Mouse (Mus musculus): Measurements from ENCODE around the gene Eefsec. TPM values are rescaled to one million over a fixed set of nuclear protein-coding genes. Genes with fewer than 3 reads are reported as not detected.

The Eefsec gene
- polyA plus RNA-seq, 1 experiment from 2014 or later = 19.2 TPM

DNA sequence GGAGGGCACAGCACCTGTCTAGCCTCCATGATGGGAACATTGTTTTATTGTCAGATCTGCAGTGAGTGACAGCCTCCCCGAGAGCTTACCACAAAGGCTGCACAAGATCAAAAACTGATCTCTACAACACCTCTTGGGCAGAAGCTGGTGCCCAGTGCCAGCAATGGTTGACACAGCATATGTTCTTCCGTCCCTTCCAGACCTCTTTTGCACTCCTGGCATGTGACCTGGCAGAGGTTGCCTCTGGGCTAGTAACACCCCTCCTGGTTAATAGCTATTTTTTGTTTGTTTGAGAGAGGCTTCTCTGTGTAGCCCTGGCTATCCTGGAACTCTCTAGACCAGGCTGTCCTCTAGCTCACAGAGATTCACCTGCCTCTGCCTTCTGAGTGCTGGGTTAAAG, 168.2 kb downstream of the Eefsec start:
- ATAC-seq (ENCODE audit: insufficient number of reproducible peaks, insufficient read depth, low FRiP score, low read depth) = no peak
- no peak overlapping the region for H3K4me2 ChIP-seq (ENCODE audit: low read length)
- no peak overlapping the region for H3K27ac ChIP-seq (replicated peaks in 1 of 2; ENCODE audit: control insufficient read depth in 1 of 2, insufficient read depth in 1 of 2, low read depth in 2 of 2, low read length in 2 of 2)
- H3K9me3 ChIP-seq (ENCODE audit: control insufficient read depth, low read length) = no peaks in the 10 kb centered on the region
- H3K9ac ChIP-seq (ENCODE audit: low read length) = no peak overlapping the region
- no peak overlapping the region for H3K4me3 ChIP-seq (ENCODE audit: control insufficient read depth in 1 of 2, insufficient read depth in 1 of 2, low read depth in 1 of 2, low read length in 2 of 2)
- H3K4me1 ChIP-seq (ENCODE audit: control insufficient read depth in 2 of 2, insufficient read depth in 2 of 2, low read length in 2 of 2) = no peaks in the 10 kb centered on the region
- WGBS = 90% methylated on average over 2 of the region's 2 CpGs
- H3K27me3 ChIP-seq (ENCODE audit: control insufficient read depth, insufficient read depth, low read length) = no peaks in the 10 kb centered on the region
- no peaks in the 10 kb centered on the region for H3K36me3 ChIP-seq (ENCODE audit: control insufficient read depth, insufficient read depth, low read length)

DNA sequence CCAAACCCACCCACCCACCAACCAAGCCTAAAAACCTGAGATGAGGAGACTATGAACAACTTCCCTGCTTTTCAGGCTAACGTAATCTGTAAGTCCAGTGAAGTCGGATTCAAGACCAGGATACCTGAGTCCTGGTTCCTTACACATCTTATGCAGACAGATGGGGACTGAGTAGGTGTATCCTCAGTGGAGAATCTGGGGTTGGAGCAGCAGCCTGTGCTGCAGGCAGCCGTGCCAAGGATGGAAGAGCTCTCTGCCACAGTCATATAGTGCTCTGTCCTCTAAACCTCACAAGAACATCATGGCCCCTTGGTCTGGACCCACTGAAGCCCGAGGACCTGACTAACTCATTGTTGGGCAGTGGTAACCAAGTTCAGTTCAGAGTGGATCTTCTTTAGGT, 169.1 kb downstream of the Eefsec start:
- H3K9me3 ChIP-seq (ENCODE audit: control insufficient read depth, low read length) = no peaks in the 10 kb centered on the region
- H3K27ac ChIP-seq (replicated peaks in 1 of 2; ENCODE audit: control insufficient read depth in 1 of 2, insufficient read depth in 1 of 2, low read depth in 2 of 2, low read length in 2 of 2) = no peak overlapping the region
- H3K4me2 ChIP-seq (ENCODE audit: low read length) = no peak overlapping the region
- no peak for ATAC-seq (ENCODE audit: insufficient number of reproducible peaks, insufficient read depth, low FRiP score, low read depth)
- no peak overlapping the region for H3K9ac ChIP-seq (ENCODE audit: low read length)
- no peak overlapping the region for H3K4me3 ChIP-seq (ENCODE audit: control insufficient read depth in 1 of 2, insufficient read depth in 1 of 2, low read depth in 1 of 2, low read length in 2 of 2)
- WGBS = 88% methylated on average over 4 of the region's 4 CpGs
- no peaks in the 10 kb centered on the region for H3K27me3 ChIP-seq (ENCODE audit: control insufficient read depth, insufficient read depth, low read length)
- H3K4me1 ChIP-seq (ENCODE audit: control insufficient read depth in 2 of 2, insufficient read depth in 2 of 2, low read length in 2 of 2) = no peaks in the 10 kb centered on the region
- H3K36me3 ChIP-seq (ENCODE audit: control insufficient read depth, insufficient read depth, low read length) = no peaks in the 10 kb centered on the region

DNA sequence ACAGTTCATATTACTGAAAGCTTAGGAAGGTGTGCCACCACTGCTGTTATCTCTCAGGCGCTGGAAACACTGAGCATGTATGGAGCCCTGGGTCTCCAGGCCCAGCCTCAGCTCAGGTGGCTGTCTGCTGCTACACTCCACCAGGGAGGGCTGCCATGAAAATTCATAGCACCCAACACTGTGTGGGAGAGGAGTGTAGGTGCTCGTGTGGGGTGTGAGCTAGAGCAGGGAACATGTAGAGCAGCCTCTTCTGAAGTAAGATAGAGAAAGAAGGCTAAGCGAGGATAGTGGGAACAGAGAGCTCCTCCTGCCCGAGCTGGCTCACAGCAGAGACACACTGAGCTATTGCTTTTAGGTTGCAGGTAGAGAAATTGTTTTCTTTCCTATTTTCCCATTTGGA, 170.1 kb downstream of the Eefsec start:
- Histone ChIP-seq H3K4me3 (ENCODE audit: control insufficient read depth in 1 of 2, insufficient read depth in 1 of 2, low read depth in 1 of 2, low read length in 2 of 2) (no peak overlapping the region), H3K27me3 (ENCODE audit: control insufficient read depth, insufficient read depth, low read length) (no peaks in the 10 kb centered on the region), H3K9me3 (ENCODE audit: control insufficient read depth, low read length) (no peaks in the 10 kb centered on the region), H3K4me1 (ENCODE audit: control insufficient read depth in 2 of 2, insufficient read depth in 2 of 2, low read length in 2 of 2) (no peaks in the 10 kb centered on the region), H3K27ac (replicated peaks in 1 of 2; ENCODE audit: control insufficient read depth in 1 of 2, insufficient read depth in 1 of 2, low read depth in 2 of 2, low read length in 2 of 2) (no peak overlapping the region), H3K4me2 (ENCODE audit: low read length) (no peak overlapping the region), H3K36me3 (ENCODE audit: control insufficient read depth, insufficient read depth, low read length) (no peaks in the 10 kb centered on the region), H3K9ac (ENCODE audit: low read length) (no peak overlapping the region)
- WGBS = 70% methylated on average over 4 of the region's 4 CpGs
- no peak for ATAC-seq (ENCODE audit: insufficient number of reproducible peaks, insufficient read depth, low FRiP score, low read depth)

GRCm38 (mm10) chr6:88274623-88275022, 171.7 kb downstream of the Eefsec start:
- Histone ChIP-seq H3K4me3 (ENCODE audit: control insufficient read depth in 1 of 2, insufficient read depth in 1 of 2, low read depth in 1 of 2, low read length in 2 of 2) (no peak overlapping the region), H3K9me3 (ENCODE audit: control insufficient read depth, low read length) (no peaks in the 10 kb centered on the region), H3K9ac (ENCODE audit: low read length) (no peak overlapping the region), H3K27me3 (ENCODE audit: control insufficient read depth, insufficient read depth, low read length) (no peaks in the 10 kb centered on the region), H3K27ac (replicated peaks in 1 of 2; ENCODE audit: control insufficient read depth in 1 of 2, insufficient read depth in 1 of 2, low read depth in 2 of 2, low read length in 2 of 2) (no peak overlapping the region), H3K4me2 (ENCODE audit: low read length) (no peak overlapping the region), H3K4me1 (ENCODE audit: control insufficient read depth in 2 of 2, insufficient read depth in 2 of 2, low read length in 2 of 2) (no peaks in the 10 kb centered on the region), H3K36me3 (ENCODE audit: control insufficient read depth, insufficient read depth, low read length) (no peaks in the 10 kb centered on the region)
- no peak for ATAC-seq (ENCODE audit: insufficient number of reproducible peaks, insufficient read depth, low FRiP score, low read depth)
- WGBS = 94% methylated on average over 6 of the region's 6 CpGs

- H3K27ac ChIP-seq (replicated peaks in 1 of 2; ENCODE audit: control insufficient read depth in 1 of 2, insufficient read depth in 1 of 2, low read depth in 2 of 2, low read length in 2 of 2) = no peak overlapping the region
These were observed 178.4 kb downstream of the Eefsec start for GRCm38 (mm10) chr6:88267970-88268369.

GRCm38 (mm10) chr6:88267068-88267467, 179.3 kb downstream of the Eefsec start:
- peaks cover 9 to 12% of the 10 kb centered on the region in 2 experiments for H3K4me1 ChIP-seq (ENCODE audit: control insufficient read depth in 2 of 2, insufficient read depth in 2 of 2, low read length in 2 of 2)
- H3K4me3 ChIP-seq (ENCODE audit: control insufficient read depth in 1 of 2, insufficient read depth in 1 of 2, low read depth in 1 of 2, low read length in 2 of 2) = no peak overlapping the region
- H3K9ac ChIP-seq (ENCODE audit: low read length) = no peak overlapping the region
- H3K4me2 ChIP-seq (ENCODE audit: low read length) = no peak overlapping the region
- H3K36me3 ChIP-seq (ENCODE audit: control insufficient read depth, insufficient read depth, low read length) = no peaks in the 10 kb centered on the region
- 46% methylated on average over 3 of the region's 3 CpGs for WGBS
- no peaks in the 10 kb centered on the region for H3K9me3 ChIP-seq (ENCODE audit: control insufficient read depth, low read length)
- no peak for ATAC-seq (ENCODE audit: insufficient number of reproducible peaks, insufficient read depth, low FRiP score, low read depth)
- H3K27ac ChIP-seq (replicated peaks in 1 of 2; ENCODE audit: control insufficient read depth in 1 of 2, insufficient read depth in 1 of 2, low read depth in 2 of 2, low read length in 2 of 2) = no peak overlapping the region
- H3K27me3 ChIP-seq (ENCODE audit: control insufficient read depth, insufficient read depth, low read length) = no peaks in the 10 kb centered on the region

More at GRCm38 (mm10) chr6:88267970-88268369, 178.4 kb downstream of the Eefsec start:
- WGBS = 51% methylated on average over 2 of the region's 2 CpGs
- Histone ChIP-seq H3K9ac (ENCODE audit: low read length) (no peak overlapping the region), H3K27me3 (ENCODE audit: control insufficient read depth, insufficient read depth, low read length) (no peaks in the 10 kb centered on the region), H3K4me1 (ENCODE audit: control insufficient read depth in 2 of 2, insufficient read depth in 2 of 2, low read length in 2 of 2) (peaks cover 9 to 12% of the 10 kb centered on the region in 2 experiments), H3K36me3 (ENCODE audit: control insufficient read depth, insufficient read depth, low read length) (no peaks in the 10 kb centered on the region), H3K4me3 (ENCODE audit: control insufficient read depth in 1 of 2, insufficient read depth in 1 of 2, low read depth in 1 of 2, low read length in 2 of 2) (no peak overlapping the region), H3K9me3 (ENCODE audit: control insufficient read depth, low read length) (no peaks in the 10 kb centered on the region), H3K4me2 (ENCODE audit: low read length) (no peak overlapping the region)
- no peak for ATAC-seq (ENCODE audit: insufficient number of reproducible peaks, insufficient read depth, low FRiP score, low read depth)

DNA sequence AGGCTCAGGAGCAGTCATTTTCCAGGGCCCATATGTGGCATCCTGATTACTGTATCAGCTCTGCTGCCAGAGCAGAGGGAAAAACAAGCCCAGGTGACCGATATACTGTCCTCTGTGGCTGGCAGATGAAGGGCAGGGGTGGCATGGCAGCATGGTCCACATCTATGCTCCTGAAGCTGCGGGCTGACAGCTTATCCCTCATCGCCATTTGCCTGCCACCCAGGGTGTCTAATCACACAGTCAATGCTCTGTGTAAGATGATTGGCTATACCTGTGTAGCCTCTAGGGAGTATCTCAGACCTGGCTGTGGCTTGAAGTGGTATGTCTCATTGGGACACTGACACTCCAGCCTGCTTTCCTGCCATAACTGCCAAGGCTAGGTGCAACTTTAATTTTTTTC, 180.3 kb downstream of the Eefsec start:
- WGBS = 76% methylated on average over 3 of the region's 3 CpGs
- Histone ChIP-seq H3K36me3 (ENCODE audit: control insufficient read depth, insufficient read depth, low read length) (no peaks in the 10 kb centered on the region), H3K4me3 (ENCODE audit: control insufficient read depth in 1 of 2, insufficient read depth in 1 of 2, low read depth in 1 of 2, low read length in 2 of 2) (no peak overlapping the region), H3K4me1 (ENCODE audit: control insufficient read depth in 2 of 2, insufficient read depth in 2 of 2, low read length in 2 of 2) (peaks cover 9 to 12% of the 10 kb centered on the region in 2 experiments), H3K9ac (ENCODE audit: low read length) (no peak overlapping the region), H3K27me3 (ENCODE audit: control insufficient read depth, insufficient read depth, low read length) (no peaks in the 10 kb centered on the region), H3K27ac (replicated peaks in 1 of 2; ENCODE audit: control insufficient read depth in 1 of 2, insufficient read depth in 1 of 2, low read depth in 2 of 2, low read length in 2 of 2) (no peak overlapping the region), H3K9me3 (ENCODE audit: control insufficient read depth, low read length) (no peaks in the 10 kb centered on the region), H3K4me2 (ENCODE audit: low read length) (no peak overlapping the region)
- no peak for ATAC-seq (ENCODE audit: insufficient number of reproducible peaks, insufficient read depth, low FRiP score, low read depth)

GRCm38 (mm10) chr6:88265355-88265754, 181.0 kb downstream of the Eefsec start:
- H3K4me3 ChIP-seq (ENCODE audit: control insufficient read depth in 1 of 2, insufficient read depth in 1 of 2, low read depth in 1 of 2, low read length in 2 of 2) = no peak overlapping the region
- peaks cover 9 to 12% of the 10 kb centered on the region in 2 experiments for H3K4me1 ChIP-seq (ENCODE audit: control insufficient read depth in 2 of 2, insufficient read depth in 2 of 2, low read length in 2 of 2)
- H3K4me2 ChIP-seq (ENCODE audit: low read length) = no peak overlapping the region
- ATAC-seq (ENCODE audit: insufficient number of reproducible peaks, insufficient read depth, low FRiP score, low read depth) = no peak
- H3K27me3 ChIP-seq (ENCODE audit: control insufficient read depth, insufficient read depth, low read length) = no peaks in the 10 kb centered on the region
- H3K27ac ChIP-seq (replicated peaks in 1 of 2; ENCODE audit: control insufficient read depth in 1 of 2, insufficient read depth in 1 of 2, low read depth in 2 of 2, low read length in 2 of 2) = no peak overlapping the region
- H3K9me3 ChIP-seq (ENCODE audit: control insufficient read depth, low read length) = no peaks in the 10 kb centered on the region
- no peak overlapping the region for H3K9ac ChIP-seq (ENCODE audit: low read length)
- H3K36me3 ChIP-seq (ENCODE audit: control insufficient read depth, insufficient read depth, low read length) = no peaks in the 10 kb centered on the region
- WGBS = 96% methylated on average over 1 of the region's 1 CpGs
